Mouse (Mus musculus): ENCODE measurements around the gene Grik4. TPM values are rescaled to one million over a fixed set of nuclear protein-coding genes. Genes with fewer than 3 reads are reported as not detected.
A peak's percentile ranks its signal among the peaks of the same experiment; 100 is the strongest.

Grik4 gene
- total RNA-seq, 1 experiment: 0.22 TPM

GRCm38 (mm10) chr9:42482944-42483343, 461.3 kb downstream of the Grik4 start:
- in situ Hi-C loops (cut with MboI; ENCODE audit: low sequenced_read_pairs in 2 of 2, unreplicated experiment in 2 of 2): no loop called here

GRCm38 (mm10) chr9:42476166-42476565, 468.1 kb downstream of the Grik4 start:
- H3K4me3 ChIP-seq (ENCODE audit: insufficient read depth in 1 of 2, low read depth in 1 of 2, low read length in 2 of 2, poor library complexity in 1 of 2, severe bottlenecking in 1 of 2): no peak overlapping the region
- DNase-seq (ENCODE audit: low read depth, low spot score): no peak
- in situ Hi-C loops (cut with MboI; ENCODE audit: low sequenced_read_pairs in 2 of 2, unreplicated experiment in 2 of 2): no loop called here

More at GRCm38 (mm10) chr9:42482944-42483343, 461.3 kb downstream of the Grik4 start:
- Histone ChIP-seq H3K9ac (ENCODE audit: insufficient read depth, low read depth, low read length, poor library complexity, severe bottlenecking) (no peak overlapping the region), H3K36me3 (ENCODE audit: control insufficient read depth, insufficient read depth, low read length, poor library complexity, severe bottlenecking) (no peaks in the 10 kb centered on the region), H3K4me3 (ENCODE audit: insufficient read depth in 1 of 2, low read depth in 1 of 2, low read length in 2 of 2, poor library complexity in 1 of 2, severe bottlenecking in 1 of 2) (no peak overlapping the region), H3K27ac (ENCODE audit: insufficient read depth, low read depth, low read length, poor library complexity, severe bottlenecking) (no peak overlapping the region), H3K9me3 (ENCODE audit: control insufficient read depth, insufficient read depth, low read depth, low read length) (no peaks in the 10 kb centered on the region), H3K4me1 (ENCODE audit: control insufficient read depth in 2 of 2, insufficient read depth in 2 of 2, low read length in 2 of 2, poor library complexity in 1 of 2) (no peaks in the 10 kb centered on the region)
- DNase-seq (ENCODE audit: low read depth, low spot score): no peak
- TF ChIP-seq ZC3H11A (IDR thresholded peaks at IDR 0.05; ENCODE audit: borderline replicate concordance, low read depth, low read length) (no peak), MAFK (IDR thresholded peaks at IDR 0.05; ENCODE audit: insufficient read depth, low read depth, low read length) (no peak)

GRCm38 (mm10) chr9:42474244-42474643, 470.0 kb downstream of the Grik4 start:
- Histone ChIP-seq H3K4me1 (ENCODE audit: control insufficient read depth in 2 of 2, insufficient read depth in 2 of 2, low read length in 2 of 2, poor library complexity in 1 of 2) (peaks cover 0 to 2% of the 10 kb centered on the region in 2 experiments; a peak in 1 of 4 replicates), H3K4me3 (ENCODE audit: insufficient read depth in 1 of 2, low read depth in 1 of 2, low read length in 2 of 2, poor library complexity in 1 of 2, severe bottlenecking in 1 of 2) (no peak overlapping the region), H3K9me3 (ENCODE audit: control insufficient read depth, insufficient read depth, low read depth, low read length) (no peaks in the 10 kb centered on the region), H3K9ac (ENCODE audit: insufficient read depth, low read depth, low read length, poor library complexity, severe bottlenecking) (no peak overlapping the region), H3K36me3 (ENCODE audit: control insufficient read depth, insufficient read depth, low read length, poor library complexity, severe bottlenecking) (peaks cover 3% of the 10 kb centered on the region; the same call in 1 of the 2 replicates), H3K27ac (ENCODE audit: insufficient read depth, low read depth, low read length, poor library complexity, severe bottlenecking) (no peak overlapping the region)
- DNase-seq (ENCODE audit: low read depth, low spot score): no peak
- TF ChIP-seq ZC3H11A (IDR thresholded peaks at IDR 0.05; ENCODE audit: borderline replicate concordance, low read depth, low read length) (no peak), ZNF384 (IDR thresholded peaks at IDR 0.05; ENCODE audit: low read depth, low read length) (no peak), CHD2 (IDR thresholded peaks at IDR 0.05; ENCODE audit: low read depth, low read length) (no peak), HCFC1 (IDR thresholded peaks at IDR 0.05; ENCODE audit: borderline replicate concordance, insufficient read depth, low read length) (no peak), MAFK (IDR thresholded peaks at IDR 0.05; ENCODE audit: insufficient read depth, low read depth, low read length) (no peak)
- in situ Hi-C loops (cut with MboI; ENCODE audit: low sequenced_read_pairs in 2 of 2, unreplicated experiment in 2 of 2): no loop called here

More at GRCm38 (mm10) chr9:42476166-42476565, 468.1 kb downstream of the Grik4 start:
- no peaks in the 10 kb centered on the region for H3K9me3 ChIP-seq (ENCODE audit: control insufficient read depth, insufficient read depth, low read depth, low read length)
- H3K36me3 ChIP-seq (ENCODE audit: control insufficient read depth, insufficient read depth, low read length, poor library complexity, severe bottlenecking): no peaks in the 10 kb centered on the region
- H3K9ac ChIP-seq (ENCODE audit: insufficient read depth, low read depth, low read length, poor library complexity, severe bottlenecking): no peak overlapping the region
- TF ChIP-seq HCFC1 (IDR thresholded peaks at IDR 0.05; ENCODE audit: borderline replicate concordance, insufficient read depth, low read length) (no peak), MAFK (IDR thresholded peaks at IDR 0.05; ENCODE audit: insufficient read depth, low read depth, low read length) (no peak), CHD2 (IDR thresholded peaks at IDR 0.05; ENCODE audit: low read depth, low read length) (no peak), ZNF384 (IDR thresholded peaks at IDR 0.05; ENCODE audit: low read depth, low read length) (no peak), ZC3H11A (IDR thresholded peaks at IDR 0.05; ENCODE audit: borderline replicate concordance, low read depth, low read length) (no peak)
- H3K27ac ChIP-seq (ENCODE audit: insufficient read depth, low read depth, low read length, poor library complexity, severe bottlenecking): no peak overlapping the region
- H3K4me1 ChIP-seq (ENCODE audit: control insufficient read depth in 2 of 2, insufficient read depth in 2 of 2, low read length in 2 of 2, poor library complexity in 1 of 2): no peaks in the 10 kb centered on the region

- in situ Hi-C loops (cut with MboI; ENCODE audit: low sequenced_read_pairs in 2 of 2, unreplicated experiment in 2 of 2): no loop called here
- H3K9me3 ChIP-seq (ENCODE audit: control insufficient read depth, insufficient read depth, low read depth, low read length): no peaks in the 10 kb centered on the region
- peak; percentile 88 for DNase-seq (ENCODE audit: low read depth, low spot score)
- peak overlapping the region; percentile 87 for H3K9ac ChIP-seq (ENCODE audit: insufficient read depth, low read depth, low read length, poor library complexity, severe bottlenecking)
- peak overlapping the region; percentile 7; the same call in 1 of the 2 replicates for H3K27ac ChIP-seq (ENCODE audit: insufficient read depth, low read depth, low read length, poor library complexity, severe bottlenecking)
- TF ChIP-seq MAFK (IDR thresholded peaks at IDR 0.05; ENCODE audit: insufficient read depth, low read depth, low read length): no peak
- TF ChIP-seq ZNF384 (IDR thresholded peaks at IDR 0.05; ENCODE audit: low read depth, low read length): no peak
- peaks cover 3% of the 10 kb centered on the region; the same call in 1 of the 2 replicates for H3K36me3 ChIP-seq (ENCODE audit: control insufficient read depth, insufficient read depth, low read length, poor library complexity, severe bottlenecking)
- peaks cover 0 to 2% of the 10 kb centered on the region in 2 experiments; a peak in 1 of 4 replicates for H3K4me1 ChIP-seq (ENCODE audit: control insufficient read depth in 2 of 2, insufficient read depth in 2 of 2, low read length in 2 of 2, poor library complexity in 1 of 2)
- H3K4me3 ChIP-seq (ENCODE audit: insufficient read depth in 1 of 2, low read depth in 1 of 2, low read length in 2 of 2, poor library complexity in 1 of 2, severe bottlenecking in 1 of 2): peak overlapping the region; percentile 67 to 90
These were observed 472.2 kb downstream of the Grik4 start for GRCm38 (mm10) chr9:42471921-42472747.
